Mouse (Mus musculus) small intestine, adult 2 months (tissue): ENCODE results near the gene Bbx.

Experiments used
- CTCF ChIP-seq: fragments of 200-500 bp; IDR thresholded peaks from 2 replicates; pipeline ENCODE4 v1.5.1; 2012; ENCODE audit warnings: low read depth, mild to moderate bottlenecking, control low read depth, inconsistent platforms, low read length, moderate library complexity, mixed read lengths; ENCODE audit not compliant: insufficient replicate concordance, insufficient read length; ENCODE audit errors: extremely low read depth
- POLR2A ChIP-seq: fragments of 200-500 bp; IDR thresholded peaks from 2 replicates; pipeline ENCODE4 v1.6.1; 2012; ENCODE audit warnings: low read depth, mild to moderate bottlenecking, control low read depth, inconsistent platforms, low read length, moderate library complexity

GRCm38 (mm10) chr16:50185041-50185440, 247.1 kb downstream of the Bbx start:
- TF ChIP-seq CTCF = no peak
- TF ChIP-seq POLR2A = no peak
